Mouse (Mus musculus): ENCODE measurements at regions not wholly inside any gene's neighbourhood (a gene's known extent, or its start where the extent isn't known, plus 50 kb on each side); places are given as distances from the start of the nearest gene placed in this dataset.

DNA sequence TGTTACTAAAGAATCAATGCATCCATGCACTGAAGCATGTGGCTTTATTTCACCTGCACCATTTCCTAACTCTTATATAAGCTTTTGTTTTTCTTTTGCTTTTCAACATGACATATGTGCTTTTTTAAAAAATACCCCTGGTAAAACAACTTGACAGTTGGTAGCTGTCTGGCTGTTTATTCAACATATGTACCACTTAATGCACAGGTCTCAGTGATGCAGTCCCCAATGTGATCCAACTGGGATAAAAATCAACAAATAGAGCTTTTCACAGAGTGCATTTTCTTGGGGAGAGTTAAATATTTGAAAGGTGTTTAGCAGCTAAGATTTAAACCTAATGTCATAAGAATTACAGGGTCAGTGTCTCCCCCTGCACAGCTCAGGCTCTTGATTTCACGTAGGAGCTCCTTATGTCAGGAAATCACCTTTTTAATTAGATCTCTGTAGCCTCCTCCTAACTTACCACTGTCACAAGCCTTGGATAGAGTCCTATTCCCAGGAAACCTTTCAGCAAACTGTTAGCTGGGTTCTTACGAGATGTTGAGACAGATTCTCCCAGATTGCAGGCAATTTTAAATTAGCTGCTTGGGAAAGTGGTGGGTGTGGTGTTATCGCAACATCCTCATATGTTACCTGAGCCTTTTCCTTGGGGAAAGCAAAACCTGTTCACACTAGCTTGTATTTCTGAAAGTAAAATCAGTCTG is 464.6 kb upstream of the Arrdc3 start:
- DNase-seq (ENCODE audit: low read depth, low spot score) = no peak

DNA sequence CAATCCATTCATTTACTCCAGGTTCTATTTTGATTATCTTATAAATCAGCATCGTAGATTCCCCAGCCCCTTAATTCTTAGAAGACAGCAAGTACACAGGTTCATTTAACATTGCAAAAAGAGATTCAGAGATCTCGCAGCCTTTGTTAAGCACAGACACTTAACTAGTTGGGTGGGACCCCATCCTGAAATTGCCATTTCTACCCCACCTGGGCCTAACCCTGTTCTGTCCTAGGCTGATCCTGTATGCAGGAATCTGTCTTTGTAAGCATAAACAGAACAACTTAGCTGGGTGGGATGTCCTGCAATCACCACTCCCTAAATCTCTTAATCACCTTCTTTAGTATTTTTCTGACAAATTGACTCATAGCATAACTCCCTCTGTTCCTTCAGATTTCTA is 462.8 kb upstream of the Arrdc3 start:
- peak; percentile 4 for DNase-seq (ENCODE audit: low read depth, low spot score)
